Mouse (Mus musculus): ENCODE measurements around the gene Tnfsf9.

DNA sequence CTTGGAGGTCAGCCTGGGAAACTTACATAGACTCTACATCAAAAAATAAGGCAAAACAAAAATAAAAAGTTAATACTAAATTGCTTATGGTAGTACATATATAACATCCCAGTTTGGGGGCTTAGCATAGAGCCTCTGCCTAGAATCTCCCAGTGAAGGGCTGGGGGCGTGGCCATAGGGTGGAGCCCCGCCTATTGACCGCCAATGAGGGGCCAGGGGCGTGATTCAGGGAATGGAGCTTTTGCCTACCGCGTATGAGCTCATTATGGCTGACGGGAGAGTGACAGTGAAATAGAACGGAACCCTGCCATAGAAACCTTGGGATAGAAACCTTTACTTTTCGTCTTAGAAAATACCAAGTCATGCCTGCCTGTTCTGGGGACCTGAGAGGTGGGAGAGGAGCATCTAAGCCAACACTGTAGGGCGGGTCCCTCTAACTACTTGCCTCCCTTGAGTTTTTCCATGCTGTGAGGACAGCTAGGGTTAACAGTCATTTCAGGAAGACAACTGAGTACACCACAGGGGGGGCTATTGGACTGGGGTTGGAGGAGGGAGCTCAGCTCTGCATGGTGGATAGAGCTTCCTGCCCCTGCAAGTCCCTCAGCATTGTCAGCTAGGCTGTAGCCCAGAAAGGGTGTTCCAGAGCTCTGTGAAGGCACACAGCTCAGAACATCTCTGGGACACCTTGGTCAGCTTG lies 5.3 kb upstream of the Tnfsf9 start:
- no peak for TF ChIP-seq TAL1 (IDR thresholded peaks at IDR 0.05; ENCODE audit: low read length)
- no peak for TF ChIP-seq GATA1 (IDR thresholded peaks at IDR 0.05; ENCODE audit: low read length)
